Mouse (Mus musculus) liver, postnatal 0 days (tissue): Measurements from ENCODE around the gene Npas4.

Experiments used
- CTCF ChIP-seq: sonication (generic); IDR thresholded peaks from 2 replicates; pipeline ENCODE4 v1.5.1; 2016; ENCODE audit warnings: antibody characterized with exemption, low read depth
- EP300 ChIP-seq: IDR thresholded peaks from 2 replicates; pipeline ENCODE4 v1.6.1; 2016; ENCODE audit warnings: antibody characterized with exemption, low read depth, mild to moderate bottlenecking

GRCm38 (mm10) chr19:4943253-4943588, 46.9 kb downstream of the Npas4 start:
- TF ChIP-seq CTCF (no peak), EP300 (no peak)
